Mouse (Mus musculus) cerebellum, postnatal 4 days (tissue): ENCODE measurements around the gene Slc19a2.
"Not testable (repeated sequence)": the region's sequence is repeated elsewhere in the genome, so short reads cannot be mapped to it uniquely, and the experiment has no call there.

Experiments used
- DNase-seq, 2 experiments: peaks; one replicate each; pipeline ENCODE4 v3.0.0; 2022; ENCODE audit warnings: low spot score in 2 of 2, mixed read lengths in 1 of 2

Slc19a2 gene

GRCm38 (mm10) chr1:164248465-164249331, at the start of gene Slc19a2:
TSS of gene Slc19a2 (plus strand) at chr1:164249046.
- peak; percentile 96 to 97 for DNase-seq

GRCm38 (mm10) chr1:164199551-164199950, 49.3 kb upstream of the Slc19a2 start:
- DNase-seq = no peak

- no peak for DNase-seq
These were observed 40.4 kb upstream of the Slc19a2 start for GRCm38 (mm10) chr1:164208437-164208836.

GRCm38 (mm10) chr1:164210899-164211298, 37.9 kb upstream of the Slc19a2 start:
- no peak for DNase-seq

GRCm38 (mm10) chr1:164212686-164213085, 36.2 kb upstream of the Slc19a2 start:
- DNase-seq = no peak

GRCm38 (mm10) chr1:164214190-164214589, 34.7 kb upstream of the Slc19a2 start:
- no peak for DNase-seq

GRCm38 (mm10) chr1:164215097-164215496, 33.7 kb upstream of the Slc19a2 start:
- DNase-seq = no peak

GRCm38 (mm10) chr1:164215540-164215939, 33.3 kb upstream of the Slc19a2 start:
- DNase-seq = no peak

- DNase-seq = no peak
These were observed 30.8 kb upstream of the Slc19a2 start for GRCm38 (mm10) chr1:164217791-164218685.

GRCm38 (mm10) chr1:164220261-164220660, 28.6 kb upstream of the Slc19a2 start:
- no peak for DNase-seq

- DNase-seq = no peak
These were observed 25.8 kb upstream of the Slc19a2 start for GRCm38 (mm10) chr1:164223089-164223488.

- not testable (repeated sequence) for DNase-seq
These were observed 16.8 kb upstream of the Slc19a2 start for GRCm38 (mm10) chr1:164231937-164232570.

GRCm38 (mm10) chr1:164233447-164233846, 15.4 kb upstream of the Slc19a2 start:
- no peak for DNase-seq

- DNase-seq = no peak
These were observed 13.8 kb upstream of the Slc19a2 start for GRCm38 (mm10) chr1:164235078-164235477.

- no peak for DNase-seq
These were observed 12.8 kb upstream of the Slc19a2 start for GRCm38 (mm10) chr1:164236078-164236477.

- no peak for DNase-seq
These were observed 7.4 kb upstream of the Slc19a2 start for GRCm38 (mm10) chr1:164241494-164241893.

GRCm38 (mm10) chr1:164242809-164243208, 6.0 kb upstream of the Slc19a2 start:
- DNase-seq = no peak

GRCm38 (mm10) chr1:164247442-164247841, 1.4 kb upstream of the Slc19a2 start:
- DNase-seq = no peak

GRCm38 (mm10) chr1:164247971-164248370, 875 bp upstream of the Slc19a2 start:
- no peak for DNase-seq

- no peak for DNase-seq
These were observed 476 bp downstream of the Slc19a2 start for GRCm38 (mm10) chr1:164249332-164249711.

GRCm38 (mm10) chr1:164250391-164251150, 1.7 kb downstream of the Slc19a2 start:
- no peak for DNase-seq
